Mouse (Mus musculus): ENCODE measurements around the gene Acmsd. TPM values are rescaled to one million over a fixed set of nuclear protein-coding genes. Genes with fewer than 3 reads are reported as not detected.

Gene Acmsd
- polyA plus RNA-seq, 1 experiment, result not detected

DNA sequence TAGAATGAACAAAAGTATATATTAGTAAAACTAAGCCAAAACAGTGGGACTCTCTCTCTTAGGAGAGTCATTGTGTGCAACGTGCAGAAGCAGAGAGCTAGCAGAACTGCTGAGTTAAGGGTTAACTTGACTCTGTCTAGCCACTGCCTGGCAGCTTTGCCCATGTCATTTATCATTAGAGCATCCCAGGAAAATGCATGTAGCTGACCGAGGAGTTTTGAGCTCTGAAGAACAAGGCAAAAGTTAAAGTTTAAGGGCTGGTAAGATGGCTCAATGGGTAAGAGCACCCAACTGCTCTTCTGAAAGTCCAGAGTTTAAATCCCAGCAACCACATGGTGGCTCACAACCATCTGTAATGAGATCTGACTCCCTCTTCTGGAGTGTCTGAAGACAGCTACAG lies 5.6 kb upstream of the Acmsd start:
- no peak for TF ChIP-seq POLR2A (IDR thresholded peaks at IDR 0.05; ENCODE audit: control insufficient read depth, low read depth, low read length)
- TF ChIP-seq CTCF (IDR thresholded peaks at IDR 0.05; ENCODE audit: control insufficient read depth, insufficient read depth, insufficient replicate concordance, low read depth, low read length), result no peak
- Histone ChIP-seq H3K4me3 (ENCODE audit: control insufficient read depth, low read depth, low read length) (no peak overlapping the region), H3K27ac (ENCODE audit: control insufficient read depth, insufficient read depth, low read depth, low read length) (no peak overlapping the region), H3K27me3 (ENCODE audit: control insufficient read depth, insufficient read depth, low read length) (no peaks in the 10 kb centered on the region), H3K4me1 (ENCODE audit: control insufficient read depth, insufficient read depth, low read length) (no peaks in the 10 kb centered on the region), H3K36me3 (ENCODE audit: control insufficient read depth, insufficient read depth, low read length) (no peaks in the 10 kb centered on the region)

DNA sequence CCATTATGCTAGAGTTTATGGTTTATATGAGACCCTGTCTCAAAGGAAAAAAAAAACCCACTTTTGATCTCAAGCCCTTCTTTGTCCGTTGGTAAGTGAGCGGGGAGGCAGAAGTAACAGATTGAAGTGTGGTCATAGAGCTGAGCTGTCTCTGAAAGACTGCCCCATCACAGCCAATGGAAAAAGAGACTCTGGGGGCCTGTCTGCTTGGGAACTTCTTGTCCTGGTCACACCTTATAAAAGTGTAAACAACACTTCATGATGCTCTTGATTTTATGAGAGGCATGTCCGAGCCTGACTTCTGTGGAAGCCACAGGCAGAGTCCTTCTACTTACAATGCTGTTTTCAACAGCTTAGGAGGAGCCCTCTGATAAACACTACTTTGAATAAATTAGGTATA lies 1.9 kb downstream of the Acmsd start:
- TF ChIP-seq CTCF (IDR thresholded peaks at IDR 0.05; ENCODE audit: control insufficient read depth, insufficient read depth, insufficient replicate concordance, low read depth, low read length), result no peak
- TF ChIP-seq POLR2A (IDR thresholded peaks at IDR 0.05; ENCODE audit: control insufficient read depth, low read depth, low read length), result no peak

DNA sequence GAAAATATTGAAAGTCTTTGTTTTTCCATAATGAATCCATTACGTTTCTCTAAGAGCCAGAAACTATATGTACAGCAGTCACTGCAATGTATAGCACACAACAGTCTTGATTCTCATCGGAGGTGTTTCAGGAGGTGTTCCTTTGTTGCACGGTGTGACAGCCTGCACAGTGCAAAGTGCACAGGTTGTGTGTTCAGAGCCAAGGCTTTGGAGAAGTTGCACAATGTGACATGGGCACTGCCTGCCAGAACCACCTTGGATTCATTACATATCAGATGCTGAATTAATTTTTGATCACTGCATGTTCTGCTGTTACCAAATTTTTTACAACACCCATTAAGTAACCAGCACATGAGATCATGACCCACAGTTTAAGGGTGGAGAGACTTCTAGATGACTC lies 3.2 kb downstream of the Acmsd start:
- no peaks in the 10 kb centered on the region for H3K4me1 ChIP-seq (ENCODE audit: control insufficient read depth, insufficient read depth, low read length)
- TF ChIP-seq POLR2A (IDR thresholded peaks at IDR 0.05; ENCODE audit: control insufficient read depth, low read depth, low read length) (no peak), CTCF (IDR thresholded peaks at IDR 0.05; ENCODE audit: control insufficient read depth, insufficient read depth, insufficient replicate concordance, low read depth, low read length) (no peak)
- H3K27me3 ChIP-seq (ENCODE audit: control insufficient read depth, insufficient read depth, low read length), result no peaks in the 10 kb centered on the region
- no peaks in the 10 kb centered on the region for H3K36me3 ChIP-seq (ENCODE audit: control insufficient read depth, insufficient read depth, low read length)
- H3K4me3 ChIP-seq (ENCODE audit: control insufficient read depth, low read depth, low read length), result no peak overlapping the region
- no peak overlapping the region for H3K27ac ChIP-seq (ENCODE audit: control insufficient read depth, insufficient read depth, low read depth, low read length)

More for the DNA sequence above, 1.9 kb downstream of the Acmsd start:
- no peak overlapping the region for H3K4me3 ChIP-seq (ENCODE audit: control insufficient read depth, low read depth, low read length)
- H3K27me3 ChIP-seq (ENCODE audit: control insufficient read depth, insufficient read depth, low read length), result no peaks in the 10 kb centered on the region
- H3K27ac ChIP-seq (ENCODE audit: control insufficient read depth, insufficient read depth, low read depth, low read length), result no peak overlapping the region
- no peaks in the 10 kb centered on the region for H3K4me1 ChIP-seq (ENCODE audit: control insufficient read depth, insufficient read depth, low read length)
- no peaks in the 10 kb centered on the region for H3K36me3 ChIP-seq (ENCODE audit: control insufficient read depth, insufficient read depth, low read length)

DNA sequence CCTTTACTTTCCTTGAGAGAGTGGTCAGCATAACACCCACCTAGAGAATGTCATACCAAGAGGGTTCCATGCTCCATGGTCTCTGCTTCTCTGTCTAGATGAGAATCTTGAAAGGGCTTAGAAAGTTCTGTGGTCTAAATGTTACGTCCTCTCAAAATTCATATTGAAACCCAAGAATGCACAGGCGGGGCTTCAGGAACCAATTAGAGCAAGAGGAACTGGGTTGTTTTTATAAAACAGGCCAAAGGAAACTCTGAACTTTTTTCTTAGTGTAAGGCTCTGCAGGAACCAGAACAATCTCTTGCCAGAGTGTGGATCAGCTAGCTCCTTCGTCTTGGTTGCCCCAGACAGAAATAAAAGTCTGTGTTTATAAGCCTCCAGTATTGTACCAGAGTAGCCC lies 3.6 kb downstream of the Acmsd start:
- Histone ChIP-seq H3K36me3 (ENCODE audit: control insufficient read depth, insufficient read depth, low read length) (no peaks in the 10 kb centered on the region), H3K4me1 (ENCODE audit: control insufficient read depth, insufficient read depth, low read length) (no peaks in the 10 kb centered on the region), H3K4me3 (ENCODE audit: control insufficient read depth, low read depth, low read length) (no peak overlapping the region), H3K27ac (ENCODE audit: control insufficient read depth, insufficient read depth, low read depth, low read length) (no peak overlapping the region), H3K27me3 (ENCODE audit: control insufficient read depth, insufficient read depth, low read length) (no peaks in the 10 kb centered on the region)
- no peak for TF ChIP-seq POLR2A (IDR thresholded peaks at IDR 0.05; ENCODE audit: control insufficient read depth, low read depth, low read length)
- TF ChIP-seq CTCF (IDR thresholded peaks at IDR 0.05; ENCODE audit: control insufficient read depth, insufficient read depth, insufficient replicate concordance, low read depth, low read length), result no peak

DNA sequence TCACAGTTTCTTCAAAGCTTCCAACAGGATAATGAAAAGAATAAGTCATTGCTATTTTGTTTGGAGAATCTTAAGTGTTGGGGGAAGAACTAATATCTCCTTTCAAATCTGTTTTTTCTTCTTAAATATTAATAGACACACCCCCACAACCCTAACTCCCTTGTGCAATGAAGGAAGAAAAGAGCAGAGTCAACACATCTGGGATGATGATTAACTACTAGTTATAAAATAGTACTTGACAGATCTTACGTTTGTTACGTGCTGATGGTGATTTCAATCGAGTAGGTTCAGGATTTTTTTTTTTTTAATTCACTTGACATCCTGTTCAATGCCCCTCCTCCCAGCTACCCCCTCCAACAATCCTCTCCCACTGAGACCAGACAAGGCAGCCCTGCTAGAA lies 6.1 kb downstream of the Acmsd start:
- no peak overlapping the region for H3K4me3 ChIP-seq (ENCODE audit: control insufficient read depth, low read depth, low read length)
- H3K36me3 ChIP-seq (ENCODE audit: control insufficient read depth, insufficient read depth, low read length), result no peaks in the 10 kb centered on the region
- H3K27me3 ChIP-seq (ENCODE audit: control insufficient read depth, insufficient read depth, low read length), result no peaks in the 10 kb centered on the region
- H3K4me1 ChIP-seq (ENCODE audit: control insufficient read depth, insufficient read depth, low read length), result no peaks in the 10 kb centered on the region
- TF ChIP-seq POLR2A (IDR thresholded peaks at IDR 0.05; ENCODE audit: control insufficient read depth, low read depth, low read length), result no peak
- no peak for TF ChIP-seq CTCF (IDR thresholded peaks at IDR 0.05; ENCODE audit: control insufficient read depth, insufficient read depth, insufficient replicate concordance, low read depth, low read length)
- no peak overlapping the region for H3K27ac ChIP-seq (ENCODE audit: control insufficient read depth, insufficient read depth, low read depth, low read length)

DNA sequence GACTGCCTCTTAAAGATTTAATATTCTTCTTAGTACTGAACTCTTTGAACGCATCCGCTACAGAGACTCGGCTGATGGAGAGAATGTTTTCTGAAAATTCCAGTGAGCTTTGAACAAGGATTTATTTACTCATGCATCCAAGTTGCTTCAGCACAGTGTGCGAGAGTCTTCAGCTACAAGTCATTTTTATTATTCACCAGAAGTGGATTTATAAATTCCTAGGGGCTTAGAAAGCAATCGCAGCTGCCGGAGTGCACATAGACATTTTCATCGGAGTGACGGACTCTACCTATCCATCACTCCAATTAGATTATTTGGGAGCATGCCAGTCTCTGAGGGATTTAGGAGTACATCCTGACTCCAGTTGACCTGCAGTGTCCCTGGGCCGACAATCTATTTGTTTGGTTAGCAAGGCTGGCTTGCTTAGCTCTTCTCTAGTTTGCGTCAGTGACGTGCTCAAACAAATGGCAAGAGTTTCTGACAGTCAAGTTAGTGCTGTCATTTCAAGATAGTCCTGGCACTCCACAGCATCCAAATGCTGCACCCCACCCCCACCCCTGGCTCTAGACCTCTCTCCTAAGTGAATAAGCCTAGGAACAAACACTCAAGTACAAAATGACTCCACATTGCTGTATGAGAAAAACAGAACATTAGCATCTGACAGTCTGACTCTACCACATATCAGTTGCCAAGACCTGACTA lies 21.3 kb downstream of the Acmsd start:
- Histone ChIP-seq H3K27ac (ENCODE audit: control insufficient read depth, insufficient read depth, low read depth, low read length) (no peak overlapping the region), H3K4me1 (ENCODE audit: control insufficient read depth, insufficient read depth, low read length) (0 out of 2 replicates have a peak, but pooled peaks cover 3% of the 10 kb centered on the region), H3K4me3 (ENCODE audit: control insufficient read depth, low read depth, low read length) (no peak overlapping the region), H3K27me3 (ENCODE audit: control insufficient read depth, insufficient read depth, low read length) (no peaks in the 10 kb centered on the region), H3K36me3 (ENCODE audit: control insufficient read depth, insufficient read depth, low read length) (no peaks in the 10 kb centered on the region)
- TF ChIP-seq CTCF (IDR thresholded peaks at IDR 0.05; ENCODE audit: control insufficient read depth, insufficient read depth, insufficient replicate concordance, low read depth, low read length) (no peak), POLR2A (IDR thresholded peaks at IDR 0.05; ENCODE audit: control insufficient read depth, low read depth, low read length) (no peak)

DNA sequence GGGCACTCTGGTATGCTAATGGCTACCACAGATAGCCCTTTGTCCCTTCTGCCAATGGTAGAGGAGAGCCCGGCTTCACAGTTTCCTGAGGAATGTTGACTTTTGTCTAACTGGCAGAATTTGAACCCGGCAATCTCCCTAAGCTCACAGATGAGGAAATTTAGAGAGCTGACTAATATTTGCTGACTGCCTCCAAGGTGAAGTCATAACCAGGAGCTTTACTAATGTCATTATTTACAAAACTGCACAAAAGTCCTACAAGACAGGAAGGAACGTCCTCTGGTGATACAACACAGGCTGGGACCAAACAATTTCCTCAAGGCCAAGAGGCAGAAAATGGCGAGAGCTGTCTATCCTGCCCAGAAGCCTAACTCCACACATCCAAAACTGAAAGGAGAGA lies 26.6 kb downstream of the Acmsd start:
- Histone ChIP-seq H3K36me3 (ENCODE audit: control insufficient read depth, insufficient read depth, low read length) (no peaks in the 10 kb centered on the region), H3K4me1 (ENCODE audit: control insufficient read depth, insufficient read depth, low read length) (no peaks in the 10 kb centered on the region), H3K4me3 (ENCODE audit: control insufficient read depth, low read depth, low read length) (no peak overlapping the region), H3K27ac (ENCODE audit: control insufficient read depth, insufficient read depth, low read depth, low read length) (no peak overlapping the region), H3K27me3 (ENCODE audit: control insufficient read depth, insufficient read depth, low read length) (no peaks in the 10 kb centered on the region)
- no peak for TF ChIP-seq POLR2A (IDR thresholded peaks at IDR 0.05; ENCODE audit: control insufficient read depth, low read depth, low read length)
- TF ChIP-seq CTCF (IDR thresholded peaks at IDR 0.05; ENCODE audit: control insufficient read depth, insufficient read depth, insufficient replicate concordance, low read depth, low read length), result no peak

Measured in testis, adult 2 months (tissue).